Mouse (Mus musculus) forelimb bud, embryonic 11.5 days (tissue): ENCODE results near the gene Rab3gap2.
"Not testable (repeated sequence)": the region's sequence is repeated elsewhere in the genome, so short reads cannot be mapped to it uniquely, and the experiment has no call there.

Source experiments
- DNase-seq: peaks from one replicate; pipeline ENCODE4 v3.0.0-alpha.2; 2012; ENCODE audit warnings: low read depth, low spot score

Gene Rab3gap2

GRCm38 (mm10) chr1:185280616-185281015 is 76.7 kb downstream of the Rab3gap2 start:
- DNase-seq = no peak

GRCm38 (mm10) chr1:185282846-185283245 is 78.9 kb downstream of the Rab3gap2 start:
- DNase-seq = no peak

GRCm38 (mm10) chr1:185283247-185283646 is 79.3 kb downstream of the Rab3gap2 start:
- no peak for DNase-seq

GRCm38 (mm10) chr1:185284740-185285139 is 80.8 kb downstream of the Rab3gap2 start:
- DNase-seq = no peak

- no peak for DNase-seq
Observed at GRCm38 (mm10) chr1:185285171-185285570, 81.3 kb downstream of the Rab3gap2 start.

- no peak for DNase-seq
Observed at GRCm38 (mm10) chr1:185287066-185287465, 83.1 kb downstream of the Rab3gap2 start.

- no peak for DNase-seq
Observed at GRCm38 (mm10) chr1:185289231-185289630, 85.3 kb downstream of the Rab3gap2 start.

GRCm38 (mm10) chr1:185291336-185291735 is 87.4 kb downstream of the Rab3gap2 start:
- DNase-seq = no peak

GRCm38 (mm10) chr1:185292646-185293360 is 88.9 kb downstream of the Rab3gap2 start:
- no peak for DNase-seq

GRCm38 (mm10) chr1:185296850-185297249 is 92.9 kb downstream of the Rab3gap2 start:
- DNase-seq = no peak

- no peak for DNase-seq
Observed at GRCm38 (mm10) chr1:185298496-185298895, 94.6 kb downstream of the Rab3gap2 start.

- DNase-seq = no peak
Observed at GRCm38 (mm10) chr1:185302816-185303215, 98.9 kb downstream of the Rab3gap2 start.

GRCm38 (mm10) chr1:185306836-185307235 is 102.9 kb downstream of the Rab3gap2 start:
- no peak for DNase-seq

- no peak for DNase-seq
Observed at GRCm38 (mm10) chr1:185307645-185308044, 103.7 kb downstream of the Rab3gap2 start.

GRCm38 (mm10) chr1:185308334-185308733 is 104.4 kb downstream of the Rab3gap2 start:
- DNase-seq = no peak

- DNase-seq = no peak
Observed at GRCm38 (mm10) chr1:185308908-185309307, 105.0 kb downstream of the Rab3gap2 start.

- no peak for DNase-seq
Observed at GRCm38 (mm10) chr1:185311949-185312348, 108.0 kb downstream of the Rab3gap2 start.

- DNase-seq = no peak
Observed at GRCm38 (mm10) chr1:185314546-185314945, 110.6 kb downstream of the Rab3gap2 start.

- DNase-seq = no peak
Observed at GRCm38 (mm10) chr1:185315846-185316568, 112.1 kb downstream of the Rab3gap2 start.

GRCm38 (mm10) chr1:185327754-185328345 is 123.9 kb downstream of the Rab3gap2 start:
- DNase-seq = not testable (repeated sequence)

GRCm38 (mm10) chr1:185328721-185329610 is 125.0 kb downstream of the Rab3gap2 start, which contains the start of gene Iars2:
Gene Iars2, minus strand, starts transcription at chr1:185329396.
- peak; percentile 84 for DNase-seq
